In genomic region chr7:110727049-110727448, GRCm38 (mm10) we compare ENCODE assay signal across 8 mouse cellular contexts. TPM values are rescaled to one million over a fixed set of nuclear protein-coding genes. Genes with fewer than 3 reads are reported as not detected.
DNase-seq lines count a peak whose midpoint lies in the region; TF ChIP-seq lines count a peak whose summit lies in the region.

No protein-coding gene starts in this region.

- no peak overlapping the region for H3K4me3 ChIP-seq in ES-Bruce4 (ENCODE audit: low read depth, low read length)

- TF ChIP-seq EP300 in ES-Bruce4 (IDR thresholded peaks at IDR 0.05; ENCODE audit: insufficient read depth, low read depth, low read length) = no peak

- no peak overlapping the region for H3K9ac ChIP-seq in ES-Bruce4 (ENCODE audit: low read depth, poor library complexity, severe bottlenecking)

- no peak overlapping the region for H3K27ac ChIP-seq in ES-Bruce4 (ENCODE audit: insufficient read depth, low read length)

- H3K4me1 ChIP-seq in ES-Bruce4 (ENCODE audit: control insufficient read depth, insufficient read depth, low read length) = peaks cover 9% of the 10 kb centered on the region

- no peaks in the 10 kb centered on the region for H3K9me3 ChIP-seq in ES-Bruce4 (replicated peaks; ENCODE audit: control insufficient read depth, insufficient read depth, low read length, poor library complexity, severe bottlenecking)

- H3K27me3 ChIP-seq in ES-Bruce4 (ENCODE audit: control insufficient read depth, insufficient read depth, low read length, poor library complexity, severe bottlenecking) = no peaks in the 10 kb centered on the region

- no peaks in the 10 kb centered on the region for H3K36me3 ChIP-seq in ES-Bruce4 (ENCODE audit: control insufficient read depth, insufficient read depth, low read length, poor library complexity, severe bottlenecking)

- TF ChIP-seq CTCF in ES-Bruce4 (IDR thresholded peaks at IDR 0.05; ENCODE audit: low read depth, low read length) = peak; percentile 19

- TF ChIP-seq POLR2A in ES-Bruce4 (IDR thresholded peaks at IDR 0.05; ENCODE audit: insufficient read depth, low read length) = no peak

- DNase-seq in adrenal gland, postnatal 14 days = peak; percentile 68
- DNase-seq in adrenal gland, adult 8-10 months = no peak
- DNase-seq in cerebellum, adult 8-10 months = peak; percentile 59
- peak; percentile 40 to 67 for DNase-seq in heart, postnatal 14 days
- DNase-seq in layer of hippocampus, adult 8-10 months (ENCODE audit: low spot score in 2 of 2) = peak; percentile 31 to 44
- peak; percentile 88 for DNase-seq in lung, postnatal 36 days
- DNase-seq in skeletal muscle tissue, adult 2 months (ENCODE audit: low read depth, low spot score) = peak; percentile 79

- intact Hi-C loops in heart, postnatal 14 days (cut with DNase I) = loop anchor here (1.0 to 5.0 kb wide), 2 partner anchors 74 to 210 kb away; no protein-coding TSS in a partner anchor

RNA-seq across cellular contexts. Expression of gene Ampd3, which starts 41.0 kb away (rescaled TPM):
- total RNA-seq in adrenal gland, postnatal 14 days (2021) = 22.9 and 32.8 TPM in 2 replicates
- total RNA-seq in adrenal gland, adult 8-10 months (2022) = 10 to 100 TPM; 17.8 to 53.3 (median 39.2) TPM
- 2.4 and 3.1 TPM in 2 replicates for polyA plus RNA-seq in ES-Bruce4 (2011; ENCODE audit: insufficient read depth, insufficient read length, low read depth, missing spikeins)
- total RNA-seq in heart, postnatal 14 days (2021) = 10 to 100 TPM; 41.2 to 41.7 TPM
- total RNA-seq in layer of hippocampus, adult 8-10 months (2022) = 10 to 100 TPM; 25.4 to 37.7 (median 30.3) TPM
